Mouse (Mus musculus): ENCODE results near the gene Taf4.

DNA sequence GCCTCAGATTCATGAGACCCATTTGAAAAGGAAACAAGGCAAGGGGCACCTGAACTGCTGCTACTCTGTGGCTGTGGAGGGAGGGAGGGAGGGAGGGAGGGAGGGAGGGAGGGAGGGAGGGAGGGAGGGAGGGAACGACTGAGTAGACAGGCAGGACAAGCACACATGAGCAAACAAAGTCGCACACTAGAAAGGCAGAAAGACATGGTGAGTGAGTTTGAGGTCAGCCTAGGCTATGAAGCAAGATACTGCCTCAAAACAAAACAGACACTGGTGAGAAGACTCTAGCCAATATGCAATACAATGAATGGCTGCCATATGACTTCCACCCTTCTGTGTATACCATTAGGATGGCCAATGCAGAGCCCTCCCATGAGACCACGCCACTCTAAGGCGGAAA is 31.4 kb downstream of the Taf4 start:
- TF ChIP-seq MYOG (IDR thresholded peaks at IDR 0.05; ENCODE audit: control insufficient read depth in 1 of 3, insufficient read depth in 1 of 3, insufficient read length in 2 of 3, low read depth in 2 of 3) (no peak), POLR2A (IDR thresholded peaks at IDR 0.05; ENCODE audit: insufficient read length, low read depth) (no peak), CEBPB (IDR thresholded peaks at IDR 0.05; ENCODE audit: insufficient read depth, poor library complexity, severe bottlenecking) (no peak), E2F4 (IDR thresholded peaks at IDR 0.05; ENCODE audit: insufficient read depth) (no peak), MAX (IDR thresholded peaks at IDR 0.05; ENCODE audit: low read depth) (no peak), USF1 (IDR thresholded peaks at IDR 0.05; ENCODE audit: low read depth) (no peak), TCF12 (IDR thresholded peaks at IDR 0.05; ENCODE audit: insufficient read depth, poor library complexity, severe bottlenecking) (no peak)
